Mouse (Mus musculus): Measurements from ENCODE around the gene Lilrb4a.
"Not testable (repeated sequence)": the region's sequence is repeated elsewhere in the genome, so short reads cannot be mapped to it uniquely, and the experiment has no call there.

The Lilrb4a gene

GRCm38 (mm10) chr10:51490691-51491090, at the start of gene Lilrb4a:
TSS of gene Lilrb4a (plus strand) at chr10:51490956.
- not testable (repeated sequence) for DNase-seq (ENCODE audit: low spot score)

GRCm38 (mm10) chr10:51451610-51452009, 39.1 kb upstream of the Lilrb4a start:
- no peak for DNase-seq (ENCODE audit: low spot score)

GRCm38 (mm10) chr10:51453616-51454298, 37.0 kb upstream of the Lilrb4a start:
- DNase-seq (ENCODE audit: low spot score): no peak

DNA sequence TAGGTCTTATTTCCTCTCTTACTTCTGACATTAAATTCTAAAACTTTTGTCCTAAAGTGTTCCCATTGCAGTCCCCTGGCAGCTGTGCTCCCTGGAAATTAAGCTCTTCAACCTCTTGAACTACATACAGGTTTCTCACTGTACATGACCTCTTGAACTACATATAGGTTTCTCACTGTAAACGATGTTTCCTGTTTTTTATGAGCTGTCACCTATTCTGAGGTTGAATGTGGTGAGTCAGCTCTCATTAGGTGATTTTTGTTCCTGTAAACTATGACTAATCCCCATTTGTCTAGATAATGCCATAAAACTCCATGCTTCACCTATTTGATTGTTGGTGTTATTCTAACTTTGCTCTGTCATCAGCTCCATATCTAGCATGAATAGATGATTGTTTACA, 36.4 kb upstream of the Lilrb4a start:
- DNase-seq (ENCODE audit: low spot score): no peak

- DNase-seq (ENCODE audit: low spot score): no peak
Measured at GRCm38 (mm10) chr10:51455762-51456161, 35.0 kb upstream of the Lilrb4a start.

- no peak for DNase-seq (ENCODE audit: low spot score)
Measured at GRCm38 (mm10) chr10:51456369-51456768, 34.4 kb upstream of the Lilrb4a start.

- not testable (repeated sequence) for DNase-seq (ENCODE audit: low spot score)
Measured at GRCm38 (mm10) chr10:51463800-51464199, 27.0 kb upstream of the Lilrb4a start.

- not testable (repeated sequence) for DNase-seq (ENCODE audit: low spot score)
Measured at GRCm38 (mm10) chr10:51480397-51480796, 10.4 kb upstream of the Lilrb4a start, which contains the start of the genes Gm49339 and Lilr4b. TSS of gene Gm49339 (plus strand) at chr10:51480612. TSS of gene Lilr4b (plus strand) at chr10:51480632.

- DNase-seq (ENCODE audit: low spot score): no peak
Measured at GRCm38 (mm10) chr10:51520021-51520420, 29.3 kb downstream of the Lilrb4a start.

GRCm38 (mm10) chr10:51521453-51521852, 30.7 kb downstream of the Lilrb4a start:
- DNase-seq (ENCODE audit: low spot score): no peak

DNA sequence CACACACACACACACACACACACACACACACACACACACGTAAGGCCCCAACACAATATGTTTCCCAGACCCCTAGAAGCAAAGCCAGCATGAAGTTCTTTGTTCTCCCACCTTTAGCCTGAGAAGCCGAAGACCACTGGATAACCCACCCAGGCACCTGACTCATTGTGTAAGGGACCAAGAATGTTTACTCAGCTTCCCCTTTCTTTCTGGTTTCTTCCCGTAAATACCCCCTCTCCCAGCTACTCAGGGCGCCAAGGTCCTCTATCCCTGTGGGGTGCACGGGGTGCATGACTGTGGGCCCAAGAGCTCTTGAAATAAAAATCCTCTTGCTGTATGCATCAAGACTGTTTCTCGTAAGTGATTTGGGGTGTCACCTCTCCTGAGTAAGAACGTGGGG, 35.3 kb downstream of the Lilrb4a start:
- no peak for DNase-seq (ENCODE audit: low spot score)

GRCm38 (mm10) chr10:51526633-51527032, 35.9 kb downstream of the Lilrb4a start:
- no peak for DNase-seq (ENCODE audit: low spot score)

DNA sequence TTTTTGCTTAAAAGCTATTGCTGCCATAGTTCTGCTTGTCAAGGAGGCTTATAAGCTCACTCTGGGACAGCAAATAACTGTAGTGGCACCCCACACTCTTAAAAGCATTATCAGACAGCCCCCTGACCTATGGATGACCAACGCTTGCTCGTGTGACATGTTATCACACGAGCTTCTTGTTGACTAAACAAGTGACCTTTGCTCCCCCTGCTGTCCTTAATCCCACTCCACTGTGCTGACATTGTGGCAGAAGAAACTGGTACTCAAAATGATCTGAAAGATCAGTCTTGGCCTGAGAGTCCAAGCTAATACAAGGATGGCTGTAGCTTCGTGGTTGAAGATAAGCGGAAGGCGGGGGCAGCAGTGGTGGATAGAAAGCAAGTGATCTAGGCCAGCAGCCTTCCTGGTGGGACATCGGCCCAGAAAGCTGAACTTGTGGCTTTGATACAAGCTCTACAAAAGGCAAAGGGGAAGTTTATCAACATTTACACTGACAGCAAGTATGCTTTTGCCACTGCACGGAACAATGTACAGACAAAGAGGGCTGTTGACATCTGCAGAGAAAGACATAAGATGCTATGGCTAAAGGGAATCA, 38.2 kb downstream of the Lilrb4a start:
- no peak for DNase-seq (ENCODE audit: low spot score)

DNA sequence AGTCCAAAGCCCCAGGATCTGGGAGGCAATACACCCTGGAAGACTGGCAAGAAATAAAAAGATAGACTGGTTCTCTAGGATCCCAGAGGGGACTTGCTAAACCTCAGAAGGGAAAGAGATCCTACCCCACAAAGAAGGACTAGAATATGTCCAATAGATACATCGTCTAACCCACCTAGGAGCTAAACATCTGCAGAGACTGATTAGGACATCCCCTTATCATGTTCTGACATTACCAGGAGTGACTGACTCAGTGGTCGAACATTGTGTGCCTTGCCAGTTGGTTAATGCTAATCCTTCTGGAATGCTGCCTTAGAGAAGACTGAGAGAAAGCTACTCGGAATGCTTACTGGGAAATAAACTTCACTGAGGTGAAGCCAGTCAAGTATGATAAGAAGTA, 38.7 kb downstream of the Lilrb4a start:
- no peak for DNase-seq (ENCODE audit: low spot score)

DNA sequence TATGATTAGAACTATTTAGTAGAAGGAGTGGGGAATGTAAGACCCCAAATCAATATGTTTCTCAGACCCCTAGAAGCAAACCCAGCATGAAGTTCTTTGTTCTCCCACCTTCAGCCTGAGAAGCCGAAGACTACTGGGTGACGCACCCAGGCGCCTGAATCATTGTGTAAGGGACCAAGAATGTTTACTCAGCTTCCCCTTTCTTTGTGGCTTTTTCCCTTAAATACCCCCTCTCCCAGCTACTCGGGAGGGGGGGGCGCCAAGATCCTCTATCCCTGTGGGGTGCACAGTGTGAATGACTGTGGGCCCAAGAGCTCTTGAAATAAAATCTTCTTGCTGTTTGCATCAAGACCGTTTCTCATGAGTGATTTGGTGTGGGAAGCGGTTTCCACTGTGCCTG, 40.1 kb downstream of the Lilrb4a start:
- no peak for DNase-seq (ENCODE audit: low spot score)
